Mouse (Mus musculus) neural tube, embryonic 11.5 days (tissue): Measurements from ENCODE around the gene Ncan. TPM values are rescaled to one million over a fixed set of nuclear protein-coding genes. Genes with fewer than 3 reads are reported as not detected.

ENCODE experiments used
- ATAC-seq: fragments of 200-750 bp; cut with Nextera tagmentation; 2 replicates; pipeline ENCODE4 v1.8.0; 2017; ENCODE audit warnings: moderate number of reproducible peaks, mild to moderate bottlenecking, moderate TSS enrichment, moderate library complexity; ENCODE audit not compliant: insufficient read depth, low FRiP score, low TSS enrichment
- DNase-seq: peaks from one replicate; pipeline ENCODE4 v3.0.0-alpha.2; 2015; ENCODE audit warnings: low spot score
- H3K27ac ChIP-seq: fragments of 300-500 bp; sonication (generic); 2 replicates; pipeline ENCODE4 v1.5.1; 2014; ENCODE audit warnings: low read depth, mild to moderate bottlenecking, low read length
- H3K27me3 ChIP-seq: fragments of 300-500 bp; sonication (generic); 2 replicates; pipeline ENCODE4 v1.6.1; 2014; ENCODE audit warnings: mild to moderate bottlenecking, low read length, mixed read lengths; ENCODE audit not compliant: control insufficient read depth, insufficient read depth
- H3K36me3 ChIP-seq: fragments of 300-500 bp; sonication (generic); 2 replicates; pipeline ENCODE4 v1.6.1; 2014; ENCODE audit warnings: mild to moderate bottlenecking, low read length, moderate library complexity, mixed read lengths; ENCODE audit not compliant: control insufficient read depth, insufficient read depth
- H3K4me1 ChIP-seq: fragments of 300-500 bp; sonication (generic); 2 replicates; pipeline ENCODE4 v1.6.1; 2014; ENCODE audit warnings: low read length, mixed read lengths; ENCODE audit not compliant: control insufficient read depth, insufficient read depth
- H3K4me2 ChIP-seq: fragments of 300-500 bp; sonication (generic); 2 replicates; pipeline ENCODE4 v1.6.1; 2014; ENCODE audit warnings: low read depth, mild to moderate bottlenecking, moderate library complexity
- H3K4me3 ChIP-seq: fragments of 300-500 bp; sonication (generic); 2 replicates; pipeline ENCODE4 v1.5.1; 2014; ENCODE audit warnings: low read depth, low read length
- H3K9ac ChIP-seq: fragments of 300-500 bp; sonication (generic); 2 replicates; pipeline ENCODE4 v1.6.1; 2014; ENCODE audit warnings: mild to moderate bottlenecking, low read length
- H3K9me3 ChIP-seq: fragments of 300-500 bp; sonication (generic); 2 replicates; pipeline ENCODE4 v1.6.1; 2016; ENCODE audit warnings: low read length; ENCODE audit not compliant: control insufficient read depth
- WGBS: fragments of 180-500 bp; shearing (Covaris S2); extraction: QIAGEN DNeasy Blood & Tissue Kit; methylation state at CpG from one replicate; pipeline ENCODE4 v1.1.7; 2014; 5-methylcytosine and 5-hydroxymethylcytosine counted together
- polyA plus RNA-seq: library from polyadenylated mRNA; unstranded; fragments of >200 nt; fragmentation: Nextera tagmentation; extraction: Ambion mirVana; gene quantifications from 2 replicates; pipeline ENCODE4 v1.2.1, GENCODE M21; 2014

Gene Ncan
- polyA plus RNA-seq, 1 experiment from 2014 or later: 59.7 TPM

GRCm38 (mm10) chr8:70100241-70100640 is 20.4 kb downstream of the Ncan start:
- no peak for DNase-seq
- Histone ChIP-seq H3K9me3 (no peaks in the 10 kb centered on the region), H3K27ac (no peak overlapping the region), H3K9ac (no peak overlapping the region), H3K36me3 (peaks cover 12% of the 10 kb centered on the region), H3K4me3 (no peak overlapping the region), H3K4me2 (no peak overlapping the region), H3K4me1 (no peaks in the 10 kb centered on the region), H3K27me3 (no peaks in the 10 kb centered on the region)
- 85% methylated on average over 8 of the region's 8 CpGs for WGBS
- no peak for ATAC-seq

GRCm38 (mm10) chr8:70099276-70099675 is 21.4 kb downstream of the Ncan start:
- H3K36me3 ChIP-seq: peaks cover 12% of the 10 kb centered on the region
- no peak overlapping the region for H3K4me3 ChIP-seq
- H3K9ac ChIP-seq: no peak overlapping the region
- H3K4me1 ChIP-seq: no peaks in the 10 kb centered on the region
- H3K4me2 ChIP-seq: no peak overlapping the region
- no peak overlapping the region for H3K27ac ChIP-seq
- no peaks in the 10 kb centered on the region for H3K9me3 ChIP-seq
- no peak for ATAC-seq
- WGBS: 74% methylated on average over 8 of the region's 8 CpGs
- DNase-seq: no peak
- H3K27me3 ChIP-seq: no peaks in the 10 kb centered on the region

- peaks cover 18% of the 10 kb centered on the region for H3K27me3 ChIP-seq
- H3K4me3 ChIP-seq: no peak overlapping the region
- H3K36me3 ChIP-seq: peaks cover 7% of the 10 kb centered on the region
- DNase-seq (no peak), ATAC-seq (no peak)
- WGBS: 63% methylated on average over 8 of the region's 8 CpGs
- H3K4me2 ChIP-seq: no peak overlapping the region
- no peak overlapping the region for H3K9ac ChIP-seq
- no peak overlapping the region for H3K27ac ChIP-seq
- H3K4me1 ChIP-seq: peaks cover 7% of the 10 kb centered on the region
- H3K9me3 ChIP-seq: no peaks in the 10 kb centered on the region
Observed at GRCm38 (mm10) chr8:70092786-70093185, 27.9 kb downstream of the Ncan start.

- Histone ChIP-seq H3K4me2 (no peak overlapping the region), H3K4me3 (no peak overlapping the region), H3K4me1 (peaks cover 8% of the 10 kb centered on the region), H3K27me3 (peaks cover 52% of the 10 kb centered on the region), H3K9me3 (no peaks in the 10 kb centered on the region), H3K9ac (no peak overlapping the region), H3K27ac (no peak overlapping the region), H3K36me3 (no peaks in the 10 kb centered on the region)
- DNase-seq (peak; percentile 43), ATAC-seq (no peak)
- WGBS: 53% methylated on average over 9 of the region's 9 CpGs
Observed at GRCm38 (mm10) chr8:70089296-70089960, 31.2 kb downstream of the Ncan start.

- H3K9ac ChIP-seq: peak overlapping the region; percentile 29
- DNase-seq (peak; percentile 79), ATAC-seq (peak; percentile 58)
- no peaks in the 10 kb centered on the region for H3K36me3 ChIP-seq
- H3K4me3 ChIP-seq: peak overlapping the region; percentile 31
- H3K4me1 ChIP-seq: peaks cover 15% of the 10 kb centered on the region
- H3K9me3 ChIP-seq: no peaks in the 10 kb centered on the region
- WGBS: 3% methylated on average over 56 of the region's 56 CpGs
- H3K27me3 ChIP-seq: peaks cover 66% of the 10 kb centered on the region
- peak overlapping the region; percentile 65 for H3K4me2 ChIP-seq
- no peak overlapping the region for H3K27ac ChIP-seq
Observed at GRCm38 (mm10) chr8:70087836-70088650, 32.6 kb downstream of the Ncan start.

- H3K27me3 ChIP-seq: peaks cover 71% of the 10 kb centered on the region
- H3K4me3 ChIP-seq: no peak overlapping the region
- no peak overlapping the region for H3K27ac ChIP-seq
- DNase-seq: no peak
- peaks cover 16% of the 10 kb centered on the region for H3K4me1 ChIP-seq
- no peak overlapping the region for H3K4me2 ChIP-seq
- no peaks in the 10 kb centered on the region for H3K9me3 ChIP-seq
- no peak overlapping the region for H3K9ac ChIP-seq
- ATAC-seq: no peak
- no peaks in the 10 kb centered on the region for H3K36me3 ChIP-seq
- 2% methylated on average over 7 of the region's 7 CpGs for WGBS
Observed at GRCm38 (mm10) chr8:70087237-70087636, 33.4 kb downstream of the Ncan start.

- Histone ChIP-seq H3K4me2 (no peak overlapping the region), H3K9ac (no peak overlapping the region), H3K27me3 (peaks cover 71% of the 10 kb centered on the region), H3K9me3 (no peaks in the 10 kb centered on the region), H3K4me3 (no peak overlapping the region), H3K4me1 (peaks cover 16% of the 10 kb centered on the region), H3K36me3 (no peaks in the 10 kb centered on the region), H3K27ac (no peak overlapping the region)
- ATAC-seq (no peak), DNase-seq (no peak)
- 45% methylated on average over 1 of the region's 1 CpGs for WGBS
Observed at GRCm38 (mm10) chr8:70086151-70086550, 34.5 kb downstream of the Ncan start.

- peak overlapping the region; percentile 35 for H3K4me3 ChIP-seq
- peak overlapping the region; percentile 18; the same call in 1 of the 2 replicates for H3K9ac ChIP-seq
- no peaks in the 10 kb centered on the region for H3K36me3 ChIP-seq
- DNase-seq: peak; percentile 47
- H3K4me1 ChIP-seq: peaks cover 14% of the 10 kb centered on the region
- under 1% methylated on average over 71 of the region's 71 CpGs for WGBS
- H3K27ac ChIP-seq: no peak overlapping the region
- peak; percentile 15; the same call in 1 of the 2 replicates for ATAC-seq
- peak overlapping the region; percentile 62 for H3K4me2 ChIP-seq
- H3K27me3 ChIP-seq: peaks cover 69% of the 10 kb centered on the region
- H3K9me3 ChIP-seq: no peaks in the 10 kb centered on the region
Observed at GRCm38 (mm10) chr8:70084191-70085065, 36.2 kb downstream of the Ncan start.
